Comparison of ENCODE assay signal across 8 mouse cellular contexts in genomic region chr4:148952328-148953222, GRCm38 (mm10).
A peak's percentile ranks its signal among the peaks of the same experiment; 100 is the strongest.
DNase-seq lines count a peak whose midpoint lies in the region; ATAC-seq and TF ChIP-seq lines count a peak whose summit lies in the region.

No protein-coding gene starts in this region.

- H3K4me3 ChIP-seq in limb, embryonic 10.5 days: peak overlapping the region; percentile 54
- peak overlapping the region; percentile 47 for H3K4me3 ChIP-seq in olfactory bulb, adult 2 months (ENCODE audit: insufficient read depth, low read depth, low read length)

- H3K4me1 ChIP-seq in limb, embryonic 10.5 days: peaks cover 61% of the 10 kb centered on the region
- H3K4me1 ChIP-seq in olfactory bulb, adult 2 months (ENCODE audit: control insufficient read depth, insufficient read depth, low read length): peaks cover 48% of the 10 kb centered on the region

- no peak for TF ChIP-seq CTCF in olfactory bulb, adult 2 months (IDR thresholded peaks at IDR 0.05; ENCODE audit: insufficient read depth, low read depth, low read length)

- intact Hi-C loops in left cerebral cortex, postnatal 14 days (cut with DNase I): no loop called here
- intact Hi-C loops in left cerebral cortex, postnatal 4 days (cut with DNase I): no loop called here

- ATAC-seq in erythroid progenitor cell, adult 5-6 weeks (replicated peaks; ENCODE audit: low FRiP score, poor library complexity, severe bottlenecking): no peak

- no peak for TF ChIP-seq POLR2A in olfactory bulb, adult 2 months (IDR thresholded peaks at IDR 0.05; ENCODE audit: insufficient read depth, low read depth, low read length)

- no peaks in the 10 kb centered on the region for H3K36me3 ChIP-seq in limb, embryonic 10.5 days

- DNase-seq in adrenal gland, adult (ENCODE audit: inconsistent age in 2 of 2, low spot score in 1 of 2): peak; percentile 47 to 51
- no peak for DNase-seq in adrenal gland, postnatal 4 days (ENCODE audit: low spot score in 2 of 2)
- peak; percentile 49 to 61 for DNase-seq in left cerebral cortex, postnatal 14 days (ENCODE audit: low spot score in 2 of 2)
- no peak for DNase-seq in left cerebral cortex, postnatal 4 days
- DNase-seq in limb, embryonic 10.5 days (ENCODE audit: low spot score): peak; percentile 67
- no peak for DNase-seq in lung, postnatal 25 days (ENCODE audit: low spot score)

- WGBS in limb, embryonic 10.5 days: 2% methylated on average over 69 of the region's 69 CpGs
- WGBS in olfactory bulb, adult 2 months: 5% methylated on average over 69 of the region's 69 CpGs

- no peaks in the 10 kb centered on the region; the same call in 1 of the 2 replicates for H3K9me3 ChIP-seq in limb, embryonic 10.5 days (replicated peaks)

- peaks cover 81% of the 10 kb centered on the region for H3K27me3 ChIP-seq in limb, embryonic 10.5 days (ENCODE audit: low read depth, poor library complexity, severe bottlenecking)

- H3K27ac ChIP-seq in limb, embryonic 10.5 days: peak overlapping the region; percentile 66
- H3K27ac ChIP-seq in olfactory bulb, adult 2 months (ENCODE audit: insufficient read depth, low read depth, low read length): no peak overlapping the region

Comparison
In these comparisons a context has a peak if more than half of its experiments do, and no peak if none do; other contexts are left out.
1. DNase-seq: peak in adrenal gland, adult (2 of 2), left cerebral cortex, postnatal 14 days (2 of 2) and limb, embryonic 10.5 days (single experiment); none in adrenal gland, postnatal 4 days (0 of 2), left cerebral cortex, postnatal 4 days (single experiment) and lung, postnatal 25 days (single experiment).